Mouse (Mus musculus) CH12.LX (cell line): ENCODE results near the gene Lrrc3c.

Source experiments
- CTCF ChIP-seq, 2 experiments: IDR thresholded peaks in 1 of 2; conservative IDR thresholded peaks in 1 of 2; 2 replicates each; pipeline ENCODE4 v1.5.1; 2011 to 2012; ENCODE audit warnings: low read depth in 2 of 2, low read length in 2 of 2, improper control_type of control experiment in 1 of 2, inconsistent platforms in 1 of 2, mild to moderate bottlenecking in 1 of 2, moderate library complexity in 1 of 2
- POLR2A ChIP-seq: IDR thresholded peaks from 2 replicates; pipeline ENCODE4 v1.6.1; 2011; ENCODE audit warnings: low read depth, mild to moderate bottlenecking, improper control_type of control experiment, low read length
- RAD21 ChIP-seq: IDR thresholded peaks from 2 replicates; pipeline ENCODE4 v1.6.1; 2011; ENCODE audit warnings: low read depth, mild to moderate bottlenecking, low read length, improper control_type of control experiment, moderate library complexity
- ZC3H11A ChIP-seq: IDR thresholded peaks from 2 replicates; pipeline ENCODE4 v1.6.1; 2012; ENCODE audit warnings: low read depth, mild to moderate bottlenecking, inconsistent platforms, low read length, improper control_type of control experiment

DNA sequence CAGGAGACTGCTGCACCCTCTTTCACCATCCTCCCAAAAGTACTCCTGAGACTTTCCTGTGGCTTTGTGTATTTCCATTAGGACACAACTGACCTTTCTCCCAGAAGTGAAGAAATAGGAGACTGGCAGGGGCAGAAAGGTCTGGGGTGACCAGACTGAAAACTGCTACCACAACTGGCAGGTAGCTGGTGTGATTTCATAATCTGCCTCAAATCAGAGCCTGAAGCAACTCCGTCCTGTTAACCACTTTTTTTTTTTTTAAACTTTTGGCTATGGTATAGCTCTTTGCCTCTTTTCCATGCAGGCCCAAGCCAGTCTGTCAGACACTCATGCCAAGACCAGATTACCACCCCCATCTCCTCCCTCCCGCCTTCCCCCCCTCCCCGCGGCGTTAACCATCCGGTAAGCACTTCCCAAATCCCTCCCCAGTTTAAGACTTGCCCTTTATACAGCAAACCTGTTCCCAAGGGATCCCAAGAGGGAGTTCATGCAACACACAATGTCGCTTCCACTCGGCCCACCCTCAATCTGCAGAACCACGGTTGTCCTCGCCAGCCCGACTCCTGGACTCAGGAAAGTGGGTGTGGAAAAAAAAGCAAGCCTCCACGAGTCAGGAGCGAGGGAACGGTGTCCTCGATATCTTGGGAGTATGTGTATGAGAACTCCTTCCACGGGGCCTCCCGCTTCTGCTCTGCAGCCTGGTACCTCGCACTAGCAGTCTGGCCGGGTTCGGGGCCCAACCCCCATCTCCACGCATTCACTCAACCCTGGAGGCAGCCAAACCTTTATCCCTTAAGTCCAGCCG, 11.8 kb upstream of the Lrrc3c start:
- TF ChIP-seq CTCF (conservative IDR thresholded peaks at IDR 0.05 in 1 of 2, IDR thresholded peaks at IDR 0.05 in 1 of 2; ENCODE audit: low read depth in 2 of 2, low read length in 2 of 2) (no peak), ZC3H11A (no peak), POLR2A (no peak), RAD21 (no peak)
